Mouse (Mus musculus) testis, adult 2 months (tissue): Measurements from ENCODE around the gene Cys1. TPM values are rescaled to one million over a fixed set of nuclear protein-coding genes. Genes with fewer than 3 reads are reported as not detected.
"Not testable (repeated sequence)": the region's sequence is repeated elsewhere in the genome, so short reads cannot be mapped to it uniquely, and the experiment has no call there.

Source experiments
- H3K27ac ChIP-seq: fragments of 200-500 bp; 2 replicates; pipeline ENCODE4 v1.5.1; 2012; ENCODE audit warnings: low read depth, low read length; ENCODE audit not compliant: control insufficient read depth, insufficient read depth
- H3K27me3 ChIP-seq: fragments of 200-500 bp; 2 replicates; pipeline ENCODE4 v1.6.1; 2012; ENCODE audit warnings: mild to moderate bottlenecking, low read length, moderate library complexity; ENCODE audit not compliant: control insufficient read depth, insufficient read depth
- H3K36me3 ChIP-seq: fragments of 200-500 bp; 2 replicates; pipeline ENCODE4 v1.6.1; 2012; ENCODE audit warnings: mild to moderate bottlenecking, low read length; ENCODE audit not compliant: control insufficient read depth, insufficient read depth
- H3K4me1 ChIP-seq: fragments of 200-500 bp; 2 replicates; pipeline ENCODE4 v1.6.1; 2012; ENCODE audit warnings: low read length; ENCODE audit not compliant: control insufficient read depth, insufficient read depth
- H3K4me3 ChIP-seq: fragments of 200-500 bp; 2 replicates; pipeline ENCODE4 v1.5.1; 2012; ENCODE audit warnings: low read depth, mild to moderate bottlenecking, low read length, moderate library complexity, mixed read lengths; ENCODE audit not compliant: control insufficient read depth
- CTCF ChIP-seq: fragments of 200-500 bp; IDR thresholded peaks from 2 replicates; pipeline ENCODE4 v1.5.1; 2012; ENCODE audit warnings: low read depth, mild to moderate bottlenecking, inconsistent platforms, low read length, moderate library complexity; ENCODE audit not compliant: control insufficient read depth, insufficient read depth, insufficient replicate concordance
- POLR2A ChIP-seq: fragments of 200-500 bp; IDR thresholded peaks from 2 replicates; pipeline ENCODE4 v1.6.1; 2012; ENCODE audit warnings: low read depth, mild to moderate bottlenecking, inconsistent platforms, low read length, moderate library complexity; ENCODE audit not compliant: control insufficient read depth
- polyA plus RNA-seq: library from polyadenylated mRNA; depleted of rRNA; stranded (reverse); fragments of >200 nt; gene quantifications from 2 replicates; pipeline ENCODE4 v1.2.3, GENCODE M21; 2012

The Cys1 gene
- polyA plus RNA-seq, 1 experiment = 1.7 TPM

- TF ChIP-seq CTCF (no peak), POLR2A (no peak)
- no peaks in the 10 kb centered on the region for H3K27me3 ChIP-seq
Observed at GRCm38 (mm10) chr12:24651063-24651557, 30.5 kb downstream of the Cys1 start, which contains the start of gene Klf11. TSS of gene Klf11 (plus strand) at chr12:24651274.

GRCm38 (mm10) chr12:24650415-24651062, 31.1 kb downstream of the Cys1 start:
- H3K27ac ChIP-seq = peak overlapping the region; percentile 81
- H3K4me3 ChIP-seq = peak overlapping the region; percentile 80
- peaks cover 10% of the 10 kb centered on the region for H3K4me1 ChIP-seq
- no peak for TF ChIP-seq POLR2A
- no peak for TF ChIP-seq CTCF
- no peaks in the 10 kb centered on the region for H3K36me3 ChIP-seq
- H3K27me3 ChIP-seq = no peaks in the 10 kb centered on the region

More at GRCm38 (mm10) chr12:24651063-24651557, 30.5 kb downstream of the Cys1 start, which contains the start of gene Klf11:
- Histone ChIP-seq H3K27ac (peak within 1 kb of the TSS; percentile 84), H3K4me1 (peaks cover 10% of the 10 kb centered on the region), H3K36me3 (no peaks in the 10 kb centered on the region), H3K4me3 (peak within 1 kb of the TSS; percentile 89)

- no peak overlapping the region for H3K4me3 ChIP-seq
- TF ChIP-seq CTCF (no peak), POLR2A (no peak)
- H3K27me3 ChIP-seq = no peaks in the 10 kb centered on the region
- no peak overlapping the region for H3K27ac ChIP-seq
- no peaks in the 10 kb centered on the region for H3K36me3 ChIP-seq
- H3K4me1 ChIP-seq = peaks cover 10% of the 10 kb centered on the region
Observed at GRCm38 (mm10) chr12:24648094-24648493, 33.5 kb downstream of the Cys1 start.

GRCm38 (mm10) chr12:24645901-24646300, 35.7 kb downstream of the Cys1 start:
- TF ChIP-seq POLR2A (no peak), CTCF (no peak)

GRCm38 (mm10) chr12:24644125-24644571, 37.5 kb downstream of the Cys1 start:
- no peak for TF ChIP-seq CTCF
- TF ChIP-seq POLR2A = no peak
- Histone ChIP-seq H3K27ac (no peak overlapping the region), H3K36me3 (no peaks in the 10 kb centered on the region), H3K4me1 (no peaks in the 10 kb centered on the region), H3K27me3 (no peaks in the 10 kb centered on the region), H3K4me3 (no peak overlapping the region)

More at GRCm38 (mm10) chr12:24645901-24646300, 35.7 kb downstream of the Cys1 start:
- no peaks in the 10 kb centered on the region for H3K36me3 ChIP-seq
- no peaks in the 10 kb centered on the region for H3K27me3 ChIP-seq
- H3K4me1 ChIP-seq = peaks cover 7% of the 10 kb centered on the region
- no peak overlapping the region for H3K27ac ChIP-seq
- no peak overlapping the region for H3K4me3 ChIP-seq

GRCm38 (mm10) chr12:24642370-24642802, 39.2 kb downstream of the Cys1 start:
- TF ChIP-seq CTCF (no peak), POLR2A (no peak)
- no peaks in the 10 kb centered on the region for H3K36me3 ChIP-seq
- no peaks in the 10 kb centered on the region for H3K27me3 ChIP-seq
- no peaks in the 10 kb centered on the region for H3K4me1 ChIP-seq
- no peak overlapping the region for H3K4me3 ChIP-seq
- H3K27ac ChIP-seq = no peak overlapping the region

GRCm38 (mm10) chr12:24638787-24639186, 42.8 kb downstream of the Cys1 start:
- H3K4me3 ChIP-seq, H3K27me3 ChIP-seq, H3K4me1 ChIP-seq, H3K36me3 ChIP-seq, H3K27ac ChIP-seq: not testable (repeated sequence)
